Mouse (Mus musculus): ENCODE measurements around the gene Ankrd9.

Ankrd9 gene

GRCm38 (mm10) chr12:110978607-110979406, at the start of gene Ankrd9:
Gene Ankrd9, minus strand, starts transcription at chr12:110979040.
- peak; percentile 93 for DNase-seq (ENCODE audit: low spot score)

GRCm38 (mm10) chr12:111021577-111021976, 42.7 kb upstream of the Ankrd9 start:
- no peak for DNase-seq (ENCODE audit: low spot score)

- no peak for DNase-seq (ENCODE audit: low spot score)
Observed at GRCm38 (mm10) chr12:111021138-111021537, 42.3 kb upstream of the Ankrd9 start.

- DNase-seq (ENCODE audit: low spot score), result no peak
Observed at GRCm38 (mm10) chr12:111019086-111019485, 40.2 kb upstream of the Ankrd9 start.

GRCm38 (mm10) chr12:111018068-111018467, 39.2 kb upstream of the Ankrd9 start:
- no peak for DNase-seq (ENCODE audit: low spot score)

GRCm38 (mm10) chr12:111016807-111017206, 38.0 kb upstream of the Ankrd9 start:
- DNase-seq (ENCODE audit: low spot score), result no peak

GRCm38 (mm10) chr12:111009615-111010257, 30.9 kb upstream of the Ankrd9 start:
- no peak for DNase-seq (ENCODE audit: low spot score)

GRCm38 (mm10) chr12:111008500-111009490, 30.0 kb upstream of the Ankrd9 start:
- DNase-seq (ENCODE audit: low spot score), result no peak

GRCm38 (mm10) chr12:111007134-111008103, 28.6 kb upstream of the Ankrd9 start:
- DNase-seq (ENCODE audit: low spot score), result no peak

GRCm38 (mm10) chr12:111006339-111006738, 27.5 kb upstream of the Ankrd9 start:
- DNase-seq (ENCODE audit: low spot score), result no peak

- no peak for DNase-seq (ENCODE audit: low spot score)
Observed at GRCm38 (mm10) chr12:111005803-111006202, 27.0 kb upstream of the Ankrd9 start.

GRCm38 (mm10) chr12:111004142-111004541, 25.3 kb upstream of the Ankrd9 start:
- no peak for DNase-seq (ENCODE audit: low spot score)

GRCm38 (mm10) chr12:111000956-111001355, 22.1 kb upstream of the Ankrd9 start:
- no peak for DNase-seq (ENCODE audit: low spot score)

GRCm38 (mm10) chr12:110999820-111000219, 21.0 kb upstream of the Ankrd9 start:
- no peak for DNase-seq (ENCODE audit: low spot score)

GRCm38 (mm10) chr12:110998092-110998491, 19.3 kb upstream of the Ankrd9 start:
- DNase-seq (ENCODE audit: low spot score), result no peak

- DNase-seq (ENCODE audit: low spot score), result no peak
Observed at GRCm38 (mm10) chr12:110994666-110995065, 15.8 kb upstream of the Ankrd9 start.

GRCm38 (mm10) chr12:110993226-110993625, 14.4 kb upstream of the Ankrd9 start:
- no peak for DNase-seq (ENCODE audit: low spot score)

- peak; percentile 45 for DNase-seq (ENCODE audit: low spot score)
Observed at GRCm38 (mm10) chr12:110992771-110993170, 13.9 kb upstream of the Ankrd9 start.

- DNase-seq (ENCODE audit: low spot score), result peak; percentile 90
Observed at GRCm38 (mm10) chr12:110992128-110992553, 13.3 kb upstream of the Ankrd9 start.

GRCm38 (mm10) chr12:110991361-110992127, 12.7 kb upstream of the Ankrd9 start:
- peak; percentile 81 for DNase-seq (ENCODE audit: low spot score)
